Mouse (Mus musculus): ENCODE measurements around the gene Mybphl. TPM values are rescaled to one million over a fixed set of nuclear protein-coding genes. Genes with fewer than 3 reads are reported as not detected.

Mybphl gene
- polyA plus RNA-seq, 1 experiment from 2014 or later: not detected

- peaks cover 20% of the 10 kb centered on the region for H3K4me1 ChIP-seq (replicated peaks; ENCODE audit: control insufficient read depth, insufficient read depth, low read length)
- WGBS: 20% methylated on average over 11 of the region's 11 CpGs
Observed at GRCm38 (mm10) chr3:108423844-108424801, 59.4 kb downstream of the Mybphl start.

GRCm38 (mm10) chr3:108424944-108425623 lies 60.4 kb downstream of the Mybphl start:
- DNase-seq (ENCODE audit: low spot score): no peak
- H3K4me1 ChIP-seq (replicated peaks; ENCODE audit: control insufficient read depth, insufficient read depth, low read length): peaks cover 20% of the 10 kb centered on the region

More at GRCm38 (mm10) chr3:108423844-108424801, 59.4 kb downstream of the Mybphl start:
- peaks cover 13% of the 10 kb centered on the region; the same call in 1 of the 2 replicates for H3K36me3 ChIP-seq (ENCODE audit: control insufficient read depth, insufficient read depth, low read length)
- H3K27ac ChIP-seq (ENCODE audit: low read depth, low read length): peak overlapping the region; percentile 66
- H3K9ac ChIP-seq (ENCODE audit: low read length): peak overlapping the region; percentile 59
- H3K4me2 ChIP-seq (ENCODE audit: low read depth, low read length, severe bottlenecking): peak overlapping the region; percentile 40
- ATAC-seq (replicated peaks; ENCODE audit: low FRiP score): peak; percentile 71
- peak; percentile 63 for DNase-seq (ENCODE audit: low spot score)
- no peaks in the 10 kb centered on the region for H3K9me3 ChIP-seq (ENCODE audit: control insufficient read depth, low read length)
- H3K27me3 ChIP-seq (ENCODE audit: control insufficient read depth, insufficient read depth, low read length): no peaks in the 10 kb centered on the region
- peak overlapping the region; percentile 10; the same call in 1 of the 2 replicates for H3K4me3 ChIP-seq (ENCODE audit: low read depth, low read length)

GRCm38 (mm10) chr3:108425624-108426018 lies 60.9 kb downstream of the Mybphl start:
- Histone ChIP-seq H3K4me2 (ENCODE audit: low read depth, low read length, severe bottlenecking) (no peak overlapping the region), H3K9ac (ENCODE audit: low read length) (peak overlapping the region; percentile 8; the same call in 1 of the 2 replicates), H3K9me3 (ENCODE audit: control insufficient read depth, low read length) (no peaks in the 10 kb centered on the region), H3K4me3 (ENCODE audit: low read depth, low read length) (no peak overlapping the region), H3K27ac (ENCODE audit: low read depth, low read length) (peak overlapping the region; percentile 66), H3K4me1 (replicated peaks; ENCODE audit: control insufficient read depth, insufficient read depth, low read length) (peaks cover 20% of the 10 kb centered on the region), H3K27me3 (ENCODE audit: control insufficient read depth, insufficient read depth, low read length) (no peaks in the 10 kb centered on the region), H3K36me3 (ENCODE audit: control insufficient read depth, insufficient read depth, low read length) (peaks cover 14% of the 10 kb centered on the region; the same call in 1 of the 2 replicates)
- ATAC-seq (replicated peaks; ENCODE audit: low FRiP score) (no peak), DNase-seq (ENCODE audit: low spot score) (no peak)
- WGBS: 78% methylated on average over 6 of the region's 6 CpGs

More at GRCm38 (mm10) chr3:108424944-108425623, 60.4 kb downstream of the Mybphl start:
- ATAC-seq (replicated peaks; ENCODE audit: low FRiP score): 0 out of 2 replicates have a peak, but pooled peaks have one; percentile 17
- no peak overlapping the region for H3K4me3 ChIP-seq (ENCODE audit: low read depth, low read length)
- peaks cover 14% of the 10 kb centered on the region; the same call in 1 of the 2 replicates for H3K36me3 ChIP-seq (ENCODE audit: control insufficient read depth, insufficient read depth, low read length)
- peak overlapping the region; percentile 23; the same call in 1 of the 2 replicates for H3K9ac ChIP-seq (ENCODE audit: low read length)
- H3K4me2 ChIP-seq (ENCODE audit: low read depth, low read length, severe bottlenecking): no peak overlapping the region
- no peaks in the 10 kb centered on the region for H3K27me3 ChIP-seq (ENCODE audit: control insufficient read depth, insufficient read depth, low read length)
- peak overlapping the region; percentile 66 for H3K27ac ChIP-seq (ENCODE audit: low read depth, low read length)
- H3K9me3 ChIP-seq (ENCODE audit: control insufficient read depth, low read length): no peaks in the 10 kb centered on the region
- WGBS: 61% methylated on average over 7 of the region's 7 CpGs

Other genes with a start within 250 kb of the Mybphl start
- gene Gnai3, start 218.8 kb upstream of the Mybphl start, polyA plus RNA-seq (2014; fragmentation: Nextera tagmentation; extraction: Ambion mirVana): 210 and 213 TPM in 2 replicates
- 0.25 and 0.32 TPM in 2 replicates for gene Gpr61, start 210.0 kb upstream of the Mybphl start, polyA plus RNA-seq (2014; fragmentation: Nextera tagmentation; extraction: Ambion mirVana)
- gene Amigo1, start 178.6 kb upstream of the Mybphl start, polyA plus RNA-seq (2014; fragmentation: Nextera tagmentation; extraction: Ambion mirVana): 4.2 and 5.2 TPM in 2 replicates
- gene Cyb561d1, start 163.7 kb upstream of the Mybphl start, polyA plus RNA-seq (2014; fragmentation: Nextera tagmentation; extraction: Ambion mirVana): 3.1 and 3.2 TPM in 2 replicates
- 22.3 and 24.3 TPM in 2 replicates for gene Atxn7l2, start 154.0 kb upstream of the Mybphl start, polyA plus RNA-seq (2014; fragmentation: Nextera tagmentation; extraction: Ambion mirVana)
- 2.3 and 3.5 TPM in 2 replicates for gene Sypl2, start 138.3 kb upstream of the Mybphl start, polyA plus RNA-seq (2014; fragmentation: Nextera tagmentation; extraction: Ambion mirVana)
- 277 and 297 TPM in 2 replicates for gene Psma5, start 108.0 kb upstream of the Mybphl start, polyA plus RNA-seq (2014; fragmentation: Nextera tagmentation; extraction: Ambion mirVana)
- 28.9 and 31.3 TPM in 2 replicates for gene Sort1, start 80.8 kb upstream of the Mybphl start, polyA plus RNA-seq (2014; fragmentation: Nextera tagmentation; extraction: Ambion mirVana)
- 99.5 and 102 TPM in 2 replicates for gene Psrc1, start 18.9 kb downstream of the Mybphl start, polyA plus RNA-seq (2014; fragmentation: Nextera tagmentation; extraction: Ambion mirVana)
- 52.0 and 68.1 TPM in 2 replicates for gene Celsr2, start 50.6 kb downstream of the Mybphl start, polyA plus RNA-seq (2014; fragmentation: Nextera tagmentation; extraction: Ambion mirVana)
- 180 and 189 TPM in 2 replicates for gene Sars, start 80.3 kb downstream of the Mybphl start, polyA plus RNA-seq (2014; fragmentation: Nextera tagmentation; extraction: Ambion mirVana)
- 0.63 and 0.68 TPM in 2 replicates for gene 1700013F07Rik, start 169.2 kb downstream of the Mybphl start, polyA plus RNA-seq (2014; fragmentation: Nextera tagmentation; extraction: Ambion mirVana)
- gene 5330417C22Rik, start 171.6 kb downstream of the Mybphl start, polyA plus RNA-seq (2014; fragmentation: Nextera tagmentation; extraction: Ambion mirVana): 2.2 and 2.8 TPM in 2 replicates
- gene Tmem167b, start 197.6 kb downstream of the Mybphl start, polyA plus RNA-seq (2014; fragmentation: Nextera tagmentation; extraction: Ambion mirVana): 49.4 and 53.3 TPM in 2 replicates
- 55.3 and 63.1 TPM in 2 replicates for gene Taf13, start 206.8 kb downstream of the Mybphl start, polyA plus RNA-seq (2014; fragmentation: Nextera tagmentation; extraction: Ambion mirVana)
- gene Wdr47, start 226.4 kb downstream of the Mybphl start, polyA plus RNA-seq (2014; fragmentation: Nextera tagmentation; extraction: Ambion mirVana): 30.1 and 32.2 TPM in 2 replicates